Mouse (Mus musculus) CD4-positive, CD25-positive, alpha-beta regulatory T cell, adult 2 months (primary cell): ENCODE data around the gene Rpl23.

Experiments used
- DNase-seq: peaks from one replicate; pipeline ENCODE4 v3.0.0-alpha.2; 2012; ENCODE audit warnings: low read depth, low spot score

The Rpl23 gene

DNA sequence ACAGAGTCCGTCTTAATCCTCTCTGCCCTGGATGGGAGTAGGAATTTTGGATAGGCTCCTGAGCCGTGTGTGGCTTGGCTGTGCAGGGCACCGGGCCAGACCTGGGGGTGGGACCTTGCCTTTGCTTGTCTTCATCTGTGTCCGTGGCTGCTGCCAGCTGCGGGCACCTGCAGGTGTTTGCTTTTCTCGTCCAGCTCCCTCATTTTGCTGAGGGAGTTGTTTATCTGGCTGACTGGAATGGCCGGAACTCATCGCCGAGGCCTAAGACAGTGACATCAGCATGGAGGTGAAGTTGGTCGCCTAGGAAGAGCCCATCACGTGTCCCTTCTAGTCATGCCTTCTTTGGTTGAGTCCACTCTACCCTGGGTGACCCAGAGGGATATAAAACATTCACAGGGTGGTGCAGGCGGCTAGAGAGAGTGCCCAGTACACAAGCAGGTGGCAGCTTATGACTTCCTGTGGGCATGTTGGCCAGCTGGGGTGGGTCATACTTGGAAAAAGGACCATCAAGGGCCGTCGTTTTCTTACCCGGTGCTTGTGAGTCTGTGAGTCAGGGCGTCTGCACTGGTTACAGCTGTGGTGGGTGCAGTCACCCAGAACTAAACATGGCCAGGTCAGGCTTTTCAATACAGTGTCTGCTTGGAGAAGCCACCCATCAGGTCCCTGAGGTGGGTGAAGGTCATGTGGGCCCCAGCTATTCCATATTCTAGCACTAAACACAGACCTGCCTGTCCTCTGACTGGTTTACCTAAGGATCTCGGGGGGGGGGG lies 31.7 kb upstream of the Rpl23 start:
- DNase-seq = no peak

DNA sequence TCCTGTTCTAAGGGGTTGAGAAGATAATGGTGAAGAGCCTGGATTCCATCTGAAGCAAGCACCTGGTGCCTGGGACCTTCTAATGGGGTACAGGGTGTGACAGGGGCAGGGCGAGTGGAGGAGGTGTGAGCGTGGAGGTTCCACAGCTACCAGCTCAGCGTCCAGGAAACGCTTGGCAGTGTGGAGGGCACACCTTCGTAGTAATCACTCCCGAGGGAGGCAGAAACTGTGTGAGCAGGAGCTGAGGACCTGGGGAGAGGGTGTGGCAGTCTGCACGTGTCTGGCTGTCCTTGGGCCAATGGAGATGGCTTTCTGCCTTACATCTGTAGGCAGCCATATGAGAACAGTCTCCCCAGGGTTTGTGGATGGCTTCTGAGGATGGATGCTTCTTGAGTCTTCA lies 30.8 kb upstream of the Rpl23 start:
- DNase-seq = no peak

DNA sequence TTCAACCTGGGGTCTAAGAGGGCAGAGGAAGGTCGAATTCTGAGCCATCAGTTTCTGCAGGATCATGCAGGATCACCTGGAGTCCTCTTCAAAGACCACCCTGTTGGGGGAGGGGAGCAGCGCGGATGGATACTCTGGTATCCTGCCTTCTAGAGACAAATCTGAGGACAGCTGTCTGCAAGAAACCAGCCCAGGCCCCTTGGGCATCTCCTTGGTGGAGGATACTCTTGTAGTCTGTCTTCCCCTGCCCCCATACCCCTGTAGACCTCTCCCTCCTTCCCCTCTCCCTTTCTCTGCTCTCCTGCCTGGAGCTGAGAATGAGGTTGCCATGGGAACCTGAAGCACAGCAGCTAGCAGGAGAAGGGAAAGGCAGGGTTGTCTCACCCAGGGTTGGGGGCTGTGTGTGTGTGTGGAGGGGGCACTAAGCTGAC lies 30.3 kb upstream of the Rpl23 start:
- DNase-seq = no peak

DNA sequence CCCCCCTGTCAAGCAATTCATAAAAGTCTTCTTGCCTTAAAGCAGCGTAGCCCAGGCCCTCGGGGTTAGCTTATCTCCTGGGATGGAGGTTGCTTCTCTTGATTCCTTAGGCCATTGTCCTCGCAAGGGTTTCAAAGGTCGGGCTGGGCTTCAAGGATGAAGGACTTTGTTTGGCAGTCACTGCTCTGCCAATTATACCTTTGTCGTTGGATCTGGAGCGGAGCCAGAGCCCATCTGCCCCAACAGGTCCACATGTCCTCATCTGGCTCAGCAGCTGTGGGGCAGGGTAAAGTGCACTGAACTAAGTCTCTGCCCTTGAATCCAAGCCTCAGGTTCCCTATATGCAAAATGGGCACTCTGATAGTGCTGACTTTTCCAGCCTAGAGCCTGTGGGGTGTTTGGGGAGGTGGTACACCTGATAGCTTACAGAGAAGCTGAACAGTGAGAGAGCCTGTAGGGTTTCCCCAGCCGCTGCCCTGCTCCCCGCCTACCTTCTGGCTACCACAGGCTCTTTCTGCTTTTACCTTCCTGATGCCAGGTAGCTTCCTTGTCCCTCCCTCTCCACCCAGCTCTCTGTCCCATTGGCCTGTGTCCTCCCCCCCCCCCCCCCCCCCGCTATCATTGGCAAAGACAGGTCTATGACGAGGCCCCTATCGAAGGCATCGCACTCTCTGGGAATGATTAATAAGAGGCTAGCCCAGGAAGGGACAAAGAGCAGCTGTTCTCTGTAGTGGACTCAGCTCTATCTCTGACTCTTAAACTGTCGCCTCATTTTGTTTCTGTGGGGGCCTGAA lies 29.5 kb upstream of the Rpl23 start:
- no peak for DNase-seq

DNA sequence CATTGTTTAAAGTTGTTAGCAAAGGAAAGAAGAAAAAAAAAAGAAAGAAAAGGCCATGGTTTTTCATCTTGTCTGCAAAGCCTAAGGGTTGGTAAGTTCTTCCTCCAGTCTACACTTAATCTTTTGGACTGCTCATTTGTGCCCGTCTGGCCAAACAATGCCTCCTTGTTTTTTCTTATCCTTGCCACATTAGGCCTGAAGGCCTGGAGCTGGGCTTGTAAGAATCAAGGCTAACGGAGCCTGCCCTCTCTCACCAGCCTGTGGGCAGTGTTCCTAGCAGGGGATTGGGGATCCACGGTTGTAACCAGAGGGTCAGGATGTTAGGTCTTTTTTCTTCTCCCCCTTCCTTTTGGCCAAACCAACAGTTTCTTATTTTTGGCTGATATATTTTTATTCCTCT lies 28.7 kb upstream of the Rpl23 start:
- DNase-seq = no peak

DNA sequence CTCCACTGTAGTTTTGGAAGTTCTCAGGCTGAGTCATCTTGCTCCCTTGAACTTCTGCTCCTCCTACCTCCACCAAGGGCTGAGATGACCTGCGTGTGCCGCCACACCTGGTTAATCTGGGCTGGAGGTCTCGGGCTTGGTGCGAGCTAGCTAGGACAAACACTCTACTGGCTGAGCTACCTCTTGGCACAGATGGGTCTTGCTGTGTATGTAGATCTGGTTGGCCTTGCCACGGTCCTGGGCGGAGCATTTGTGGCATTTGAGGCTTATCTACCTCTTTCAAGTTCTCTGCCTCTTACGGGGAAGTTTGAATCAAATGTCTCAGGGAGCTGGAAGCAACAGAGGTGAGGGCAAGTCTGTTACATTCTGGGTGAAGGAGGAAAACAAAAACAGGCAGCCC lies 28.1 kb upstream of the Rpl23 start:
- peak; percentile 74 for DNase-seq

DNA sequence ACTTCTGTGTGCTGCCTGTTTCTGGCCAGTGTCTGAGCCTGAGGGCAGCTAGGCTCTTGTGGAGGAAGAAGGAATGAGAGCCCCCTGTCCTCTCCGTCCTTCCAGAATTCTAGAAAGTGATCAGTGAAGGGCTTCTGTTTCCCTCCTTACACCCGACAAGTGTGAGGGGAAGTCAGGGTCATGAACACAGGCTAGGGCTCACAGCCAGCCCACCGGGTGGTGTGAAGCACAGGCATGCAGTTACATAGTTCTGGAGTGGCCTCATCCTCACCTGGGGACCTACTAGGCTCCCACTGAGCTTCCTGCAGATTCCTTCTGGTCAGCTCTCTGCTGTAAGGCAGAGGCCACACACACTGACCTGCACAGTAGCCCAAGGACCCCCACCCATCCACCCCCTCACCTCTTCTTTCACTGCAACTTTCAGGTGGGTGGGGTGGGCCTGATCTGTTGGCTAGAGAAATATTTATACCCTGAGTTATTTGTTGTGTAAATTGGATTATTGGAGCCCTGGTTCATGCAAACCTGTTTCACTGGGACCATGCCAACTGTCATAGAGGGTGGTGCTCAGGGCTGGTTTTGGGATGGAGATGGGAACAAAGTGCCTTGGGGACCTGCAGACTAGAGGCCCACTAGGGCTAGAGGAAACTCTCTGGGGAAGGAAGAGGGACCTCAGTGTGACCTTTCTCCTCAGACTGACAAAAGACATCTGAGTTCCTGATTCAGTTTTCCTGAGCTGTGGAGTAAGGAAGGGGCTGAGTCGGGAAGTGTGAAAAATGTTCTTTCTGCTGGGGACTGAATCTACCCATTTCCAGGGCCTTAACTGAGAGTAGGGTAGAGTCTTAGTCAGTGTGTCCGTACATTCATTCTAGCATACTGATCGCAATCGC lies 27.2 kb upstream of the Rpl23 start:
- no peak for DNase-seq

DNA sequence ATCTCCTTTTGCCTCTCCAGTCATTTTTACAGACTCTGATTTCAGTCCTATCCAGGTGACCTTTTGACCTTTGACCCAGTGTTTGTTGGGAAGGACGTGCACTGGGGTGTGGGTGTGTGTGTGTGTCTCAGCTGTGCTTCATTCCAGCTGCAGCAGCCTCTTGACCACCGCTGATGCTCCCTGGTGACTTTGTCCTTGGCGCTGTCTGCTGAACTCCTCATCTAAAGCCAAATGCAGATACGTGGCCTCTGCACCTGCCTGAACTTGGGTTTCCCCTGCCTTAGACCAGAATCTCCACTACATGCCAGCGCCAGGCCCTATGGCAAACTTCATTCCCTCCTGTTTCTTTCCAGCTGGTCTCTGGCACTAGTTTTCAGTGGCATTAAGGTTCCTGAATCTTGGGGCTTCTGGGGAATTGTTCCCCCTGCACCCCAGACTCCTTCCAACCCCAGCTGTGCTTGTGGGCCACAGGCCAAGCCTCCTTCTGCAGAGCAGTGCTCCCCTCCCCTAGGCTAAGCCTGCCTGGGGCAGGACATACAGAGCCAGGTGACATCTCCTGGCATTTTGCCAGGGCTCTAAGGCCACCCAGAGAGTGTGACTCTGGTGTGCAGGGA lies 26.5 kb upstream of the Rpl23 start:
- no peak for DNase-seq

DNA sequence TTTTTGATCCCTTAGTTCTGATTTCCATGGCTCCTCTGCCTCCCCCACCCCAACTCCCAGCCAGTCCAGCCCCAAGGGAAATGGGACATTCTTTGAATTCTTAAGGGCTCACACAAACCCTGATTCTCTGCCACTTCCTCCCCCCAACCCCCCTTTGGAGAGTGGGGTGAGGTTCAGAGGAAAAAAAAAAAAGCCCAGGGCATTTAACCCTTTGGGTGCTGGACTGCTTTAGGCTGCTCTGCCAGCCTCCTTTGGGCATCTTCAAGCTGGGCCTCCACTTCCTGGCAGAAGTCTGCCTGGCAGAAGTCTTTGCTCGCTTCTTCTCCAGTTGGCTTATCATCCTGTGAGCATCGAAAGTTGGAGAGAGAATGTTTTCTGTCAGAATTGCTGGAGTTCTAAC lies 25.9 kb upstream of the Rpl23 start:
- DNase-seq = peak; percentile 61

DNA sequence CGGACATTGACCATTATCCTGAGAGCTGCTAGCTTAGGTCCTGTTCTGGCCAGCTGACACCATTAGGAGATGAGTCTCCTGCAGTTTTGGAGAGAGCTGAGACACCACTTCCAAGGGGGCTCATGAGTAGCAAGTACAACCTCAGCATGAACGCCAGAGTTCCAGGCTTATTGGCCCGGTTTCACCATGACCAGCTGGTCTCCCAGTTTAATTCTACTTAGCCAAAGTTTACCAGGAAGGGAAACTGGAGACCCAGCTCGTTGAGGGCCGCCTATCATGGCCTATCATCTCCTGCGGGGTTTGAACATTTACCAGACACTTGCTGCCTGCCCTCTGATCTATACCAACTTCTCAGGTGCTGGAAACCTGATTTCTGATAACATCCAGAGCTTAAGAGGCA lies 25.4 kb upstream of the Rpl23 start:
- DNase-seq = no peak

DNA sequence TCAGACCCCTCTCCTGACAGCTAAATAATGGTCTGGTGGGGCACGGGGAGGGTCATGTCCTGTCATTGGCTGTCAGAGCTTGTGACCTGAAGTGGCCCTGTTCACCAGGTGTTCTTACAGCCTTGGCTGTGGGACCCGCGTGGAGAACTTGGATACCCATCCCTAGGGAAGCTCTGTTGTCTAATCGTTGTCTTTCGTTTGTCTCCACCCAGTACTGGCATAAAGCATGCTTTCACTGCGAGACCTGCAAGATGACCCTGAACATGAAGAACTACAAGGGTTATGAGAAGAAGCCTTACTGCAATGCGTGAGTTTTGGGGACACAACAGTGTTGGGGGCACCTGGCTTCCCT lies 24.4 kb upstream of the Rpl23 start:
- DNase-seq = no peak

DNA sequence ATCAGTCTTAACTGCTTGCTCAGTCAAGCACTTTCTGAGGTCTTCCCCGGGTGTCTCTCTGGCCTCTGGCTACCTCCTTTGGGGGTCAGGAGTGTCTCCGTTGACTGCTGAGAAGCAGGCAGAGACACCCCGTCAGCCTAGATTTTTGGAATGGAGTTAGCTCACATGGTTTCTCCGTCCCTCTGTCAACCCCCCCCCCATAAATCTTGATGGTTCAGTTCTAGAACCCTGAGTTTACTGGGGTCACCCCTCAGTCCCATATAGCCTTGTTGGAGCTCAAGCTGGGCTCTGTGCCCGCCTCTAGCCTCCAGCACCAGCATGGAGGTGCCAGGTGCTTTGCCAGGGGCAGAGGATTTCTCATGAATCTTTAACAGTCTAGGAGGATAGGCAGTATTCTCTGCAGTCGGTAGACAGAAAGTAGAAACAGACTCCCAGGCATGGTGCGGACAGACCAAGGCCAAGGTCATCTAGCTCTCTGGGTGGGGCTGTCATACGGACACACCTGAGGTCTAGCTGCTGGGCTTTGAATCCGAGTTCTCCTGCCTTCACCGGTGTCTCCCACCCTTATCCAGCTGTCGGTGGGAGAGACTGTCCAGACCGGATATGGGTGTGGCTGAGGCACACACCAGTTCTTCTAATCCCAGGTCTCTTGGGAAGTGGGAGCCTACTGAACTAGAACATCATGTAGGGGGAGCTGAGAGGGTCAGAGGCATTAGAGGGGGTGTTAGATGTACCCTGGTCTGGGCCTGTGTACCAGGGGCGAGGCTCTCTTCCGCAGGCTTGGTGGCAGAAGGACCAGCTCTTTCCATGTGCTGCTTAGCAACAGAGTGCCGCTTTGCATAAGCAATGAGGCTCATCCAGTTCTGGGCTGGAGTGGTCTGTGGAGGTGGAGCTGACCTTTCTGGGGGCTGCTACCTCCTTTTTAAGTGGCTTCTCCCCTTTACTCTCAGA lies 23.7 kb upstream of the Rpl23 start:
- no peak for DNase-seq

DNA sequence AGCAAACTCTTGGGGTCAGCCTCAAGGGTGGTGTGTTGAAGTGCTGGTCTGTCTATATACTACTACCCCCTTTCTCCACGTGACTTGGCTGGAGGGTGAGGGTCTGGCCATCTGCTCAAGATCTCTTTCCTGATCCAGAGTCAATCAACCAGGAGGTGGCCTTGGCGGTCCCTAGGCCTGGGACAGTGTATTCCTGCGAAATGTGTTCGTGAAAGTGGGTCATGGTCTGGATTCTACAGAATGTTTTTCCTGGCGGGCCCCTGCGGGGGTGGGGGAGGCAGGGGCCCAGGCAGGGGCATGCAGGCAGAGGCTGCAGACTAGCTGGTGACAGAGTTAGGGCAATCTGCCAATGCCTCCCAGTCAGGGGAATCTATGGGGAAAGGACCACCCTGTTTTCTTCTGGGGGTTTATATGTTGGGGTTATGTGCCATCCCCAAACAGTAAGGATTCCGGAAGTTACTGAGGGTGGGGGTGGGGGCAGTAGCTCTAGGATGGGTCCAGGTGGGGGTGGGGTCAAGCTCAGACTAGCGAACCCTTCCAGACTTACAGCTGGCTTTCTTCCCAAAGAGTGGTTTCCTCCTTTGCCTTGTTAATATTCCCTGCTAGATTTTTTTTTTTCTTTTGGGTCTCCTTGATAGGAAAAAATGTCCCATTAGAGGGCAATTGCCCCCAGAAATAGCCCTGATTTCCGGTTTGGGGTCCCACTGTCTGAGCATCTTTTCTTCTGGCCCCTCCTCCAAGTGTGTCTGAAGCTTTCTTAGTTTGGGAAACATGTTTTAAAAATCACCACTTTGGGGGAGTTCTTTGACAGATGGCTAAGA lies 22.8 kb upstream of the Rpl23 start:
- DNase-seq = no peak

DNA sequence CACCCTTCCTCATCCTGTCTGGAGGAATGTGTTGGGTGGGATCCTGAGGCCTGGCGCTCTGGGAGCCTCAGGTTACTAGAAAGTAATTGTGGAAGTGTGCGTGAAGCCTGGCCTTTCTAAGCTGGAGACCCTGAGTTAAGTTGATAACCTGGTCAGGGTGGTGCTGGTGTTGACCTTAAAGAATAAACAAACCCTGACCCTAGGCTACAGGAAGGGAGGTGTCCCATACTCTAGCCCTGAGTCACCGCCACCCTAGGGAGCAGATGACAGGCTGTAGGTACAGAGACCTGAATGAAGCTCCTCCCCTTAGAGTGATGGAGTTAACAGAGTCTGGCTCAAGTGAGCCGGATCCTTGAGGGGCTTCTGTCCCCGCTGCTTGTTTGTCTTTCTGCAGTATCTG lies 21.6 kb upstream of the Rpl23 start:
- DNase-seq = no peak

DNA sequence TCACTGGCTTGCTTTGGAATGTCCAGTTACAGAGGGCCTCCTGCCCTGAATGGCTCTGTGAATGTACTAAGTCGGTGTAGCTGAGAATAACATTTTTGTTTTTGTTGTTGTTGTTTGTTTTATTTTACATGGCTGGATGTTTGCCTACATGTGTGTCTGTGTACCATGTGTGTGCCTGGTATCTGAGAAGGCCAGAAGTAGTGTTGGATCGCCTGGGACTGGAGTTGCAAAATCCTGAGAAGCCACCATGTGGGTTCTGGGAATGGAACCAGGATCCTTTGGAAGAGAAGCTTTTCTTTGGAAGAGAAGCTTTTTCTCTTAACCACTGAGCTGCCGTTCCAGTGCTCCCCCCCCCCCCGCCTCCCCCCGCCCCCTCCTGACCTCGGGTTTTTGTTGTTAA lies 20.3 kb upstream of the Rpl23 start:
- no peak for DNase-seq

DNA sequence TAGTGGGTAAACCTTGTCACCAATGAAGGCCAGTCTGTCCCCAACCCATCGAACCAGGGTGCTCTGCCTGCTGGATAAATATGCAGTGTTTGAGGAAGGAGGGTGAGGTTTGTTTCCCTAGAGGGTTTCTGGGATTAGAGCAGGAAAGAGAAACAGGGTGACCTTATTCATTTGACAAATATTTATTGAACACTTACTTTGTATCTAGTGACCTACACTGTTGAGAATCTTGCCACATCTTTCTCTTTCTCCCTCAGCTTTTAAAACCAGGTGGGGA lies 19.9 kb upstream of the Rpl23 start:
- no peak for DNase-seq

DNA sequence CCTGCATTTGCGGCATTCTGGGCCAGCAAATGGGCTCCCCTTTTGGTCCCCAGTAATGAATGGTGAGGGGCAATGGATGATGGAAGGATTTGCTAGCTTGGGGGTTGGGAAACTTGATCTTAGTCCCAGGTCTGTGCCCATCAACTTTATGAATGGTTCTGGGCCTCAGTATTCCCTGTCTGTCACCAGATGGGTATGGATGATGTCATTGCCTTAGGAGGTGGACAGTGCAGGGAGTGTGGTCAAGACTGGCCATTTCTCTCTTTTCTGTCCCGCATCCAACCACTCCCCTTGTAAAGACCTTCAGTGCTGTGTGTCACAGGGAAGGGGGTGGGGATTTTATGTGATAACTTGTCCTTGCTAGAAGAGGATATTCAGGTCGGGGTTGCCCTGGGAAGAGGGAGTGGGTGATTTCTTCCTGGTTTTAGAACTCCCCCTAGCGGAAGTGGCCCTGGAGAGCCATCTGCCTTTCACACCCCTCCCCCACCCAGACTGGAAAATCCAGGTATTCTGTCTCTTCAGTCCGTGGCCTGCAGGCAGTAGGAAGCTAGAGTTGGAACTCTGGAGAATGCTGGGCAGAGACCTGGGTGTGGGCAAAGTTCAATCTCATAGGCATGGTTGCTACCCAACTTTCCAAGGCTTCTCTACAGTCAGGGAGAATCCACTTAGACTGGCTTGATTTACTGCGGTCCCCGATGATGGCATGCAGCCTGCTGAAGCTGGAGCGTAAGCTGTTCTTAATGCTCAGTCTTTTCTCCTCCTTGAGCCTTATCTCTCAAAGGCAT lies 19.4 kb upstream of the Rpl23 start:
- no peak for DNase-seq

DNA sequence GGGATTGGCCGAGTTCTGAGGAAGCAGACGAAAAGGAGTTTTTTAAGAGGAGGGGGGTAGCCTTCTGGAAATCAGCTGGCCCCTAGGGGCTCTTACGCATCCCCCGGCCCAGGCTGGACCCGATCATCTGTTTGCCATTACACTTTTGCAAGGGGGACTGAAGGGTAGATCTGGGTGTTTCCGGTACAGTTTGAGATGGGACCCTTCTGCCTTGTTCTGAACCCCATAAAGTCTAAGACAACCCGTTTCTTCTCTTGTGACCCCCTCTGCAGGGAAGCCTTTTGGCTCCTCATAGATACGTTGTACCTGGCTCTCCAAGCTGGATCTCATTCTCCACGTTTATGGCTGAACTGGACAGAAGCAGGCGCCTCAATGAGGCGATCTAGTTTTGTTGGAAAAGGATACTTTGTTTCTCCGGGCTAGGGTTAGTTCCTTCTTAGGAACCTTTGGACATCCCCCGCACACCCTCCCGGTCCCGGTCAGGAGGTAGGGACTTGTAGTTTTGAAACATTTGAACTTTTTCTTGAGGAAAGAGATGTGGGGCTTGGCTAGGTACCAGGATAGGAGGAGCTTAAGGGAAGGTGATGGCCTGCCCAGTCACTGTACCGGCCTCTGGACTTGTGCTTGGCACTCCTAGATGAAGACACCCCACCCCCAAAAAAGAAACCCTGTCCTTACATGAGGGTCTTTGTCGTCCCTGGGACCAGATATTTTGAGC lies 18.6 kb upstream of the Rpl23 start:
- DNase-seq = no peak
